Mouse (Mus musculus) heart, adult 18-20 months (tissue): ENCODE measurements around the gene Dstyk. TPM values are rescaled to one million over a fixed set of nuclear protein-coding genes. Genes with fewer than 3 reads are reported as not detected.

Experiments used
- DNase-seq, 2 experiments: peaks; one replicate each; pipeline ENCODE4 v3.0.0; 2021 to 2022; ENCODE audit warnings: mixed read lengths in 1 of 2
- total RNA-seq, 2 experiments: library from RNA; stranded (reverse); gene quantifications; 2 replicates each; pipeline ENCODE4 v1.2.3; 2021

Gene Dstyk
- total RNA-seq, 2 experiments from 2014 or later = 15.2 to 15.3 TPM

DNA sequence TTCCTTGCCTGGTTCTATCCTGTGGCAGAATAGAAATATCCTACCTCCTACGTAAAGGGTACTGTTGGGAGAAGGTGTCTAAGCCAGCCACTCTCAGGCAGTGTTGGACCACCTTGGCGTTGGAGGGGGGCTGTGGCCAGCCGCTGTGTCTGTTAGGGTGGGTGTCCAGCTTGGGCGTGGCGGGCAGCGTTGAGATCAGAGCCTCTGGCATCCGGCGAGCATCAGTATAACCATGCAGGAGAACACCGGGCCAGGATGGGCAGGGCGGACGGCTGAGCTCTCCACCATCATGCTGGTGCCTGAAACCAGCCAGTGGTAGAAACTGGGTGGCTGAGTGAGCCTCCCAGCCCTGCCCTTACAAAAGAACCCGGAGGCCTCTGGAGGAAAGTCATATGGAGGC is 98.0 kb downstream of the Dstyk start:
- DNase-seq = no peak

Other genes starting within 250 kb of the Dstyk start
- gene Lemd1, start 226.1 kb upstream of the Dstyk start, total RNA-seq = not detected
- gene AC124108.1, start 226.1 kb upstream of the Dstyk start, total RNA-seq = under 1 TPM in 1 of 2 experiments, not detected in 1; 0.10 TPM
- gene Gm10188, start 187.8 kb upstream of the Dstyk start, total RNA-seq = not detected
- gene Klhdc8a, start 118.9 kb upstream of the Dstyk start, total RNA-seq = 10 to 100 TPM; 16.7 to 25.6 TPM
- gene Nuak2, start 101.4 kb upstream of the Dstyk start, total RNA-seq = 1 to 10 TPM; 4.2 to 4.4 TPM
- gene Tmcc2, start 26.3 kb upstream of the Dstyk start, total RNA-seq = 10 to 100 TPM; 25.0 to 26.0 TPM
- gene Rbbp5, start 59.8 kb downstream of the Dstyk start, total RNA-seq = 10 to 100 TPM; 25.1 to 27.6 TPM
- 1 to 10 TPM; 1.5 TPM for gene Tmem81, start 88.7 kb downstream of the Dstyk start, total RNA-seq
- 1 to 10 TPM; 3.1 to 4.0 TPM for gene Cntn2, start 125.7 kb downstream of the Dstyk start, total RNA-seq